Mouse (Mus musculus) E14TG2a.4 (cell line): ENCODE data around the gene Fam53a.

Experiments used
- CTCF ChIP-seq: conservative IDR thresholded peaks from 2 replicates; pipeline ENCODE4 v1.5.1; 2014; ENCODE audit warnings: low read length
- NANOG ChIP-seq: IDR thresholded peaks from 2 replicates; pipeline ENCODE4 v1.6.1; 2014; ENCODE audit warnings: borderline replicate concordance, low read length, mixed read lengths
- POU5F1 ChIP-seq: IDR thresholded peaks from 2 replicates; pipeline ENCODE4 v1.6.1; 2014; ENCODE audit warnings: low read length, borderline replicate concordance

DNA sequence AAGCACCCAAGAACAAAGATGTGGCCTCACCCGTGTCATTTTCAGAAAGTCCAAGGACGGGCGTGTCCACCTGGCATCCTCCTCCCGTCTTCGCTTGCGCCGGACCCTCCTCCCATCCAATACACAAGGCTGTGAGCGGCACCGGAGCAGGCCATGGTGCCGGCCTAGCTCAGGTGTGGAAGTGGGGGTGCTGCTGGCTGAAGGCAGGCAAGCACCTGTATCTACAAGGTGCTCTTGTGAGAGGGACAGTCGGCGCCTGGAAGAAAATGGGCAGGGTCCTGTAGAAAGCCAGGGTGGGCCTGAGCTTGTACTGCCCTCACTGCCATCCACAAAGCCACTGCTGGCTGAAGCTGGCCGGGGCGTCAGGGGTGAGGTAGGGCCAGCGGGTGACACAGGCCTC is 22.0 kb downstream of the Fam53a start:
- no peak for TF ChIP-seq CTCF
- TF ChIP-seq POU5F1: no peak
- no peak for TF ChIP-seq NANOG
